Mouse (Mus musculus): ENCODE results near the gene Gm10273. TPM values are rescaled to one million over a fixed set of nuclear protein-coding genes. Genes with fewer than 3 reads are reported as not detected.

Gm10273 gene
- polyA plus RNA-seq, 1 experiment from 2014 or later: 6.0 TPM

GRCm38 (mm10) chr10:59410264-59410663 is 14.8 kb downstream of the Gm10273 start:
- no peak overlapping the region for H3K4me3 ChIP-seq
- H3K27me3 ChIP-seq (replicated peaks; ENCODE audit: low read depth, poor library complexity, severe bottlenecking): no peaks in the 10 kb centered on the region
- H3K36me3 ChIP-seq (replicated peaks): no peaks in the 10 kb centered on the region
- no peak for DNase-seq (ENCODE audit: low spot score)
- peaks cover 7% of the 10 kb centered on the region for H3K4me1 ChIP-seq
- 0 out of 2 replicates have a peak overlapping the region, but pooled peaks have one; percentile 2 for H3K27ac ChIP-seq (replicated peaks)
- no peaks in the 10 kb centered on the region for H3K9me3 ChIP-seq
- WGBS: 83% methylated on average over 12 of the region's 12 CpGs

GRCm38 (mm10) chr10:59413711-59414110 is 18.3 kb downstream of the Gm10273 start:
- Histone ChIP-seq H3K4me1 (peaks cover 7% of the 10 kb centered on the region), H3K27me3 (replicated peaks; ENCODE audit: low read depth, poor library complexity, severe bottlenecking) (no peaks in the 10 kb centered on the region), H3K9me3 (no peaks in the 10 kb centered on the region), H3K27ac (replicated peaks) (no peak overlapping the region), H3K36me3 (replicated peaks) (no peaks in the 10 kb centered on the region), H3K4me3 (no peak overlapping the region)
- DNase-seq (ENCODE audit: low spot score): no peak
- 91% methylated on average over 4 of the region's 4 CpGs for WGBS

- 91% methylated on average over 3 of the region's 3 CpGs for WGBS
- no peak overlapping the region for H3K27ac ChIP-seq (replicated peaks)
- no peaks in the 10 kb centered on the region for H3K4me1 ChIP-seq
Measured at GRCm38 (mm10) chr10:59416623-59417022, 21.2 kb downstream of the Gm10273 start.

GRCm38 (mm10) chr10:59419516-59419915 is 24.1 kb downstream of the Gm10273 start:
- Histone ChIP-seq H3K4me1 (no peaks in the 10 kb centered on the region), H3K27me3 (replicated peaks; ENCODE audit: low read depth, poor library complexity, severe bottlenecking) (no peaks in the 10 kb centered on the region), H3K27ac (replicated peaks) (no peak overlapping the region), H3K4me3 (no peak overlapping the region), H3K36me3 (replicated peaks) (no peaks in the 10 kb centered on the region), H3K9me3 (no peaks in the 10 kb centered on the region)
- no peak for DNase-seq (ENCODE audit: low spot score)
- 87% methylated on average over 4 of the region's 4 CpGs for WGBS

More at GRCm38 (mm10) chr10:59416623-59417022, 21.2 kb downstream of the Gm10273 start:
- Histone ChIP-seq H3K36me3 (replicated peaks) (no peaks in the 10 kb centered on the region), H3K4me3 (no peak overlapping the region), H3K9me3 (no peaks in the 10 kb centered on the region), H3K27me3 (replicated peaks; ENCODE audit: low read depth, poor library complexity, severe bottlenecking) (no peaks in the 10 kb centered on the region)
- DNase-seq (ENCODE audit: low spot score): no peak

GRCm38 (mm10) chr10:59424453-59424852 is 29.0 kb downstream of the Gm10273 start:
- no peaks in the 10 kb centered on the region for H3K9me3 ChIP-seq
- no peaks in the 10 kb centered on the region for H3K4me1 ChIP-seq
- H3K36me3 ChIP-seq (replicated peaks): no peaks in the 10 kb centered on the region
- no peak overlapping the region for H3K4me3 ChIP-seq
- WGBS: 80% methylated on average over 3 of the region's 3 CpGs
- no peak overlapping the region for H3K27ac ChIP-seq (replicated peaks)
- no peaks in the 10 kb centered on the region for H3K27me3 ChIP-seq (replicated peaks; ENCODE audit: low read depth, poor library complexity, severe bottlenecking)
- DNase-seq (ENCODE audit: low spot score): no peak

GRCm38 (mm10) chr10:59425369-59425768 is 29.9 kb downstream of the Gm10273 start:
- Histone ChIP-seq H3K4me1 (peaks cover 3% of the 10 kb centered on the region), H3K27me3 (replicated peaks; ENCODE audit: low read depth, poor library complexity, severe bottlenecking) (no peaks in the 10 kb centered on the region), H3K9me3 (no peaks in the 10 kb centered on the region), H3K27ac (replicated peaks) (no peak overlapping the region), H3K4me3 (no peak overlapping the region), H3K36me3 (replicated peaks) (no peaks in the 10 kb centered on the region)
- WGBS: 94% methylated on average over 7 of the region's 7 CpGs
- DNase-seq (ENCODE audit: low spot score): no peak

GRCm38 (mm10) chr10:59426371-59426770 is 30.9 kb downstream of the Gm10273 start:
- Histone ChIP-seq H3K4me1 (peaks cover 8% of the 10 kb centered on the region), H3K4me3 (no peak overlapping the region), H3K27me3 (replicated peaks; ENCODE audit: low read depth, poor library complexity, severe bottlenecking) (no peaks in the 10 kb centered on the region), H3K27ac (replicated peaks) (no peak overlapping the region), H3K9me3 (no peaks in the 10 kb centered on the region), H3K36me3 (replicated peaks) (no peaks in the 10 kb centered on the region)
- DNase-seq (ENCODE audit: low spot score): no peak
- 61% methylated on average over 4 of the region's 4 CpGs for WGBS

- no peak overlapping the region for H3K4me3 ChIP-seq
- DNase-seq (ENCODE audit: low spot score): no peak
- peaks cover 8% of the 10 kb centered on the region for H3K4me1 ChIP-seq
- no peaks in the 10 kb centered on the region for H3K9me3 ChIP-seq
- no peak overlapping the region for H3K27ac ChIP-seq (replicated peaks)
- no peaks in the 10 kb centered on the region for H3K27me3 ChIP-seq (replicated peaks; ENCODE audit: low read depth, poor library complexity, severe bottlenecking)
- WGBS: 88% methylated on average over 16 of the region's 16 CpGs
- H3K36me3 ChIP-seq (replicated peaks): no peaks in the 10 kb centered on the region
Measured at GRCm38 (mm10) chr10:59429448-59430135, 34.2 kb downstream of the Gm10273 start.

GRCm38 (mm10) chr10:59430701-59431218 is 35.3 kb downstream of the Gm10273 start:
- no peaks in the 10 kb centered on the region for H3K9me3 ChIP-seq
- peaks cover 8% of the 10 kb centered on the region for H3K4me1 ChIP-seq
- no peak overlapping the region for H3K4me3 ChIP-seq
- 69% methylated on average over 6 of the region's 6 CpGs for WGBS
- no peak for DNase-seq (ENCODE audit: low spot score)
- H3K27ac ChIP-seq (replicated peaks): no peak overlapping the region
- H3K27me3 ChIP-seq (replicated peaks; ENCODE audit: low read depth, poor library complexity, severe bottlenecking): no peaks in the 10 kb centered on the region
- no peaks in the 10 kb centered on the region for H3K36me3 ChIP-seq (replicated peaks)

GRCm38 (mm10) chr10:59435746-59436145 is 40.3 kb downstream of the Gm10273 start:
- DNase-seq (ENCODE audit: low spot score): no peak
- Histone ChIP-seq H3K27me3 (replicated peaks; ENCODE audit: low read depth, poor library complexity, severe bottlenecking) (no peaks in the 10 kb centered on the region), H3K36me3 (replicated peaks) (no peaks in the 10 kb centered on the region), H3K4me3 (no peak overlapping the region), H3K27ac (replicated peaks) (no peak overlapping the region), H3K9me3 (no peaks in the 10 kb centered on the region), H3K4me1 (peaks cover 1% of the 10 kb centered on the region)
- 95% methylated on average over 18 of the region's 18 CpGs for WGBS

GRCm38 (mm10) chr10:59438651-59439050 is 43.2 kb downstream of the Gm10273 start:
- Histone ChIP-seq H3K36me3 (replicated peaks) (no peaks in the 10 kb centered on the region), H3K27ac (replicated peaks) (no peak overlapping the region), H3K4me1 (peaks cover 12% of the 10 kb centered on the region), H3K4me3 (no peak overlapping the region), H3K27me3 (replicated peaks; ENCODE audit: low read depth, poor library complexity, severe bottlenecking) (no peaks in the 10 kb centered on the region), H3K9me3 (no peaks in the 10 kb centered on the region)
- no peak for DNase-seq (ENCODE audit: low spot score)
- 93% methylated on average over 12 of the region's 12 CpGs for WGBS

GRCm38 (mm10) chr10:59439508-59439931 is 44.1 kb downstream of the Gm10273 start:
- 50% methylated on average over 5 of the region's 5 CpGs for WGBS

GRCm38 (mm10) chr10:59440177-59440576 is 44.7 kb downstream of the Gm10273 start:
- 69% methylated on average over 6 of the region's 6 CpGs for WGBS
- Histone ChIP-seq H3K4me3 (no peak overlapping the region), H3K9me3 (no peaks in the 10 kb centered on the region), H3K36me3 (replicated peaks) (no peaks in the 10 kb centered on the region), H3K27ac (replicated peaks) (no peak overlapping the region), H3K27me3 (replicated peaks; ENCODE audit: low read depth, poor library complexity, severe bottlenecking) (no peaks in the 10 kb centered on the region), H3K4me1 (peaks cover 24% of the 10 kb centered on the region)
- no peak for DNase-seq (ENCODE audit: low spot score)

More at GRCm38 (mm10) chr10:59439508-59439931, 44.1 kb downstream of the Gm10273 start:
- no peak for DNase-seq (ENCODE audit: low spot score)
- Histone ChIP-seq H3K9me3 (no peaks in the 10 kb centered on the region), H3K27ac (replicated peaks) (no peak overlapping the region), H3K36me3 (replicated peaks) (no peaks in the 10 kb centered on the region), H3K4me1 (peaks cover 19% of the 10 kb centered on the region), H3K27me3 (replicated peaks; ENCODE audit: low read depth, poor library complexity, severe bottlenecking) (no peaks in the 10 kb centered on the region), H3K4me3 (no peak overlapping the region)
